Mouse (Mus musculus) layer of hippocampus, adult 9-11 months (tissue): ENCODE measurements at regions not wholly inside any gene's neighbourhood (a gene's known extent, or its start where the extent isn't known, plus 50 kb on each side); places are given as distances from the start of the nearest gene placed in this dataset.

Experiments used
- DNase-seq: peaks from one replicate; pipeline ENCODE4 v3.0.0; 2022

- no peak for DNase-seq
Measured at GRCm38 (mm10) chr2:46468936-46469629, 1351.9 kb upstream of the Zeb2 start.

GRCm38 (mm10) chr2:46465389-46465788 lies 1348.2 kb upstream of the Zeb2 start:
- DNase-seq = peak; percentile 8

- no peak for DNase-seq
Measured at GRCm38 (mm10) chr2:46464913-46465312, 1347.7 kb upstream of the Zeb2 start.

DNA sequence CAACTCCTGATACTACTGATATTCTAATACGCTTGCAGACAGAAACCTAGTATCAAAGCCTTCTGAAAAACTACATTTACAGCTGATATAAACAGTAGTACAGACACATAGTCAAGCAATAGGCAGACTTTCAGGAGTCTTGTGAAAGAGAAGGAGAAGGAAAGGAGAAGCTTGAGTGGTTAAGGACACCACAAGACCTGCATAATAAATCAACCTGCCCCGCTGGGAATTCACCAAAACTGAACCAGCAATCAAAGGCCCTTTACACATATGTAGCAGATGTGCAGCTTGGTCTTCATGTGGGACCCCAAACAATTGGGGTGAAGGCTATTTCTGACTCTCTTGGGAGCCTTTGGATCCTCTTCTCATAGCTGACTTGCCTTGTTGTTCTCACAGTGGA lies 1345.5 kb upstream of the Zeb2 start:
- DNase-seq = no peak

DNA sequence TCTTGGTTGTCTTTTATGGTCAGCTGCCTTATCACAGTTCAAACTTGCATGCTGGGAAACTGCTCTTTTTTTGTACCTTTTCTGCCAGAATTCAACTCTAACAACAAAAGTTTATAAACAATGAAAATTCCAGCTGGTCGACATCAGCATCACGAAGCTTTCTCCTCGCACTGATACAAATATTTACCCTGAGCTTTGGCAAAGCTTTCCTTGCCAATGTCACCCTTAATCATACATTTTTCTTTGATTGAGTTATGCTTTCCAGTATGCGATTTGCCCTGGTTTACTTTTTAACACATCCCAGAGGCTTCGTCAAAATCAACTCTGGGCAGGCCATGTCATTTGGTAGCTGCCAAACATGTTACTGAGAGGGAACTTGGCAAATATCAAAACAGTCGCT lies 1333.5 kb upstream of the Zeb2 start:
- no peak for DNase-seq

GRCm38 (mm10) chr2:46445306-46445705 lies 1328.1 kb upstream of the Zeb2 start:
- no peak for DNase-seq

GRCm38 (mm10) chr2:46443686-46444180 lies 1326.5 kb upstream of the Zeb2 start:
- peak; percentile 44 for DNase-seq

DNA sequence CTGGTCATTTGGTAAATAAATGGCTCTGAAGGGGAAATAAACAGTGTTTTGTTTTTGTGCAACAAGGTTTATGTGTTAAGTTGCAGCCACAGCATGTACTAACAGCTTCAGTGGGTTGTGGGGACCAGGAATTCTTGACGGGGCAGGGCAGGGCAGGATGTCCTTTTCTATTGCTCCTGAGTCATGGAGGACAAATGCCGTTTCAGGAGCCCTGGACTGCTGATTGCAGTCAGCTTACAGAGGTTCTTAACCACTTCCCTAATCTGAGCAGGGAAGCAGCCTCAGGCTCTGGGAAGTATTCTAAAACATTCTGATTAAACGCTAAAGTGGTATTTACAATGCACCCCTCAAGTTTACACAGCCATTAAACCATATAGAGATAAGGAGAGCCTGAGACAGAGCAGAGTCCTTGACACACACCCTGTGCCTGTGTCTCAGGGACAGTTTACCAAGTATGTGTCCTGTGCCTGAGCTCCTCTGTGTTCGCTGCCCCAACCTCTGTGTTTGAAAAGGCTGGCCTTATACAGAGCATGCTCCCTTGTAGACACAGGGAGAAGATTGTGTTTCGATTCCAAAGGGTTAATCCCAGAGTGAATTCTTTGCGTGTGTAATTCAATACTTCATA lies 1326.0 kb upstream of the Zeb2 start:
- peak; percentile 7 for DNase-seq

DNA sequence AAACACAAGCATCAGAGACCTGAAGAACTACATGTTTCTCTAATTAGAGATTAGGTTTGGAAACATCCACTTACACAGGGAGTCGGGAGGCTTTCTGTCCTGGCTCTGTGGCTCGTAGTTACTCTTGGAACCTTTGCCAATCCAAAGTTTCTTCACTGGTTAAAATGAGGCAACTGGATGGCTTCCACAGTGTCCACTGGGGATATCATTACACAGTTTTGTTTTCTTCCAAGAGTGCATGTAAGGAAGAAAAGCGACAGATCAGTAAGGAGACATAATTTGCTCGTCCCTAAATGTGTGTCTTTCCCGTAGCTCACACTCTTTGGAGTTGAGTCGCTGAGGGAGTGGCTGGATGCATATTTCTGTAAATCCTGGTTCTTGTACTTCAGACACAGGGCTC lies 1325.4 kb upstream of the Zeb2 start:
- DNase-seq = no peak

DNA sequence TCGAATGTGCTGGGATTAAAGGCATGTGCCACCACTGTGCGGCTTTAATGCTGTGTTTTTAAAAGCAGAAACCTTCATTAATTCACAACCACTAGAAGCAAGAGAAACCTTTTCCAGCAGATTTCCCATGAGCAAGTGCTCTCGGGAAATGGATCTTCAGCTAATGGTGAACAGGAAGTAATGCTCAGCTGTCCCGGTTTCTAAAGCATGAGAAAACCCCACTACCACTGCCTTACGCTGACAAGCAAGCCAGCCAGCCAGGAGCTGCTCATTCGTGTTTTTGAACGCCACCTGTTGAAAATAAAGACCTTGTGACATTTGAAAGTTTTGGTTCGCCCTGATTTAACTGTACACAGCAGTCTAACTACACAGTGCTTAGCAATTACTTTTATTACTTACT lies 1324.7 kb upstream of the Zeb2 start:
- DNase-seq = no peak

- DNase-seq = no peak
Measured at GRCm38 (mm10) chr2:46441348-46441747, 1324.2 kb upstream of the Zeb2 start.

DNA sequence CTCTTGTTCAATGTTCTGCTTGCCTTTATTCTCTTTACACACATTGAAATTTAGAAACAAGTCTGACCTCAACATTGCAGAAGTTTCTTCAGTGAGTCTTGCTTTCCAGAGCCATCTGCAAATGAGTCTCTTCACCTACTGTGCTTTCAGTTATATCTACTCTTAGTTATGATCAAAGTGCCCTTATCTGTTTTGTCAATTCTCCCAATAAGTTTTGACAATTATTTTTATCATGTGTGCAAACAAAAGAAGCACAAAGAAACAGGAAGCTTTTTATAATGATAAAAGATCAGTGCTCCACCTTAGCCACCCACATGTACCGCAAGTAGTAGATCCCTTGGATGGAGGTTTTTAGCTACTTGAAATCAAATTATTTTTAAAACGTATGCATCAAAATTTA lies 1322.8 kb upstream of the Zeb2 start:
- DNase-seq = no peak

GRCm38 (mm10) chr2:46418281-46418680 lies 1301.1 kb upstream of the Zeb2 start:
- no peak for DNase-seq

- no peak for DNase-seq
Measured at GRCm38 (mm10) chr2:46402373-46403114, 1285.3 kb upstream of the Zeb2 start.

DNA sequence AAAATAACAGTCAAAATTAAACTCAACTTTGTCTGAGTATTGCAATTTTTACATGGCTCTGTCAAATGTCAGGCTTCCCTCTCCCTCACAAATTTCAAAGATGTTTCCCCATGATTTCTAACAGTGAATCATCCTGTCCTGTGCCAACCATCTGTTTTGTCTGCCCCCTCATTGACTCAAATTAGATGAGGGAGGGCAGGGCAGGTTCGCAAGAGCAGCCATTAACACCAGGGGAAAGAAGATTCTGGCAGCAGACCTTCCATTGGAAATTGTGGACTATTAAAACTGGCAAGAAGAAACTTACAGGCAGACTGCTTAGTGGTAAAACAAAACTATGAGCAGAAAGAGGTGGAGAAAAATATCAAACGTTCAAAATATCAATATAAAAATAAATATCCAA lies 1277.0 kb upstream of the Zeb2 start:
- DNase-seq = peak; percentile 84

- no peak for DNase-seq
Measured at GRCm38 (mm10) chr2:46372847-46373461, 1255.8 kb upstream of the Zeb2 start.

- DNase-seq = no peak
Measured at GRCm38 (mm10) chr2:46371755-46372154, 1254.6 kb upstream of the Zeb2 start.

GRCm38 (mm10) chr2:46370949-46371348 lies 1253.8 kb upstream of the Zeb2 start:
- DNase-seq = no peak

GRCm38 (mm10) chr2:46368882-46369281 lies 1251.7 kb upstream of the Zeb2 start:
- DNase-seq = no peak

- peak; percentile 65 for DNase-seq
Measured at GRCm38 (mm10) chr2:46366135-46366485, 1248.9 kb upstream of the Zeb2 start.

DNA sequence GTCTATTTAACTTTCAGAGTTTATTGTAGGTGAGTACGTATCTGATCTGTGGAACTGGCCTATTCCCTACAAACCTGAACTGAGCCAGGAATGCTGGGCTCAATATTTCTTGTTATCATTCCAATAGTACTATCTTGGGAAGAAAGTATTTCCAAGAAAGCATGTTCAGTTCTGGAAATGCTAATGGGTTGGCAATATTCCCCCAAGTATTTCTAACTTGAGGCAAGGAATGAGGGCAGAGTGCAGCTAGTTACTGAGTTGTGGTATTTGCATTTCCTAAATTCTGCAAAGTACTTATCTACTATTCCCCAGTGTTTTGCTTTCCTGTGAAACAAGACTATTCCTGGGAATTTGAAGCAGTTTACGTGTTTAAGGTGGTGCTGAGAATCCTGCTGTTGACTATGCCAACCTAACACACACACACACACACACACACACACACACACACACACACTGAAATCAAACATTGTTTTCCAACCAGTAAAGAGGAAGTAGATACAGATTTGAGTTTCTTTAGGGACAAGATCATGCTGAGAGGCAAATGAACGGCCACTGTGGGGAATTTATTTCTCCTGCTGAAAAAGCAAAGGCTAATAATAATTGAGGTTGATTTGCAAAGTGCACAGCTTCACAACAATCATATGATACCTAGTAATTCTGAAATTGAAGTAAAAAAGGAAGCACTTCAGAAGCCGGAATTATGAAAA lies 1248.4 kb upstream of the Zeb2 start:
- DNase-seq = no peak

DNA sequence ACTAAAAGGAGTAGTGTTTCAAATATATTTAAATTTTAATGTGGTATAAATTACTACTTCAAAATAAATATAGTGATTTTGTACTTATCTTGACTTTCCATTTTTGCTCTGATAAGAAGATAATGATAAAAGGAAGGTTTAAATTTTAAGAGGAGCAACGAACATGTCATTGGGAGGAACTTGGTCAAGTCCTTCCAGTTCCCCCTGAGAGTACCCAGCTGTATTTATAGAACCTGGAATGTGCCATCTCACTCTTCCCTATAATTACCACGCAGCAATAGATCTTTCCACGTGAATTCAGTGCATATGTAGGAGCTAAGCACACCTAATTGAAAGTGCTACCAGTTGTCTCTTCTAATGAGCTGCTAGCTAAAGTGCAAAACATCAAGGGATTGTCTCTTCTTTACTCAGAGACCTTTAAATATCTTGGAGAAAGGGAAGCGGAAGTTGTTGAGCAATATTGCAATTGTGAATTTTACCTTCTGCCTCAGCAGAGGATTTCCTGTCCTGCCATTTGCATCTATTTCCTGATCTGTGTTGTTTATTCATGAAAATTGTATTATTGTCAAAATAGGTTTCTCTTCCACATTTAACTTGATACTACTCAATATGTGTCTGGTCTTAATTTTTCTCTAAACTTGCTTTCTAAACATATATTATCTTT lies 1243.0 kb upstream of the Zeb2 start:
- no peak for DNase-seq
